Mouse (Mus musculus) C2C12 (cell line): ENCODE measurements at regions not wholly inside any gene's neighbourhood (a gene's known extent, or its start where the extent isn't known, plus 50 kb on each side); places are given as distances from the start of the nearest gene placed in this dataset.

Experiments
- CEBPB ChIP-seq: IDR thresholded peaks from one replicate; pipeline ENCODE4 v1.6.1; 2011; ENCODE audit warnings: low read depth, mild to moderate bottlenecking, control low read depth, moderate library complexity
- CTCF ChIP-seq: IDR thresholded peaks from one replicate; pipeline ENCODE4 v1.5.1; 2011; ENCODE audit not compliant: control insufficient read depth, insufficient read depth, insufficient read length
- FOSL1 ChIP-seq: IDR thresholded peaks from one replicate; pipeline ENCODE4 v1.8.0; 2011; ENCODE audit warnings: mild to moderate bottlenecking, low read length; ENCODE audit not compliant: poor library complexity, insufficient read depth, severe bottlenecking
- MAX ChIP-seq: IDR thresholded peaks from one replicate; pipeline ENCODE4 v1.6.1; 2011; ENCODE audit warnings: mild to moderate bottlenecking, control low read depth
- MYOD1 ChIP-seq: IDR thresholded peaks from one replicate; pipeline ENCODE4 v1.6.1; 2011; ENCODE audit warnings: low read depth; ENCODE audit not compliant: control insufficient read depth, insufficient read length
- MYOG ChIP-seq: IDR thresholded peaks from one replicate; pipeline ENCODE4 v1.6.1; 2011; ENCODE audit not compliant: control insufficient read depth, insufficient read length; ENCODE audit errors: extremely low read depth
- USF1 ChIP-seq: IDR thresholded peaks from one replicate; pipeline ENCODE4 v1.6.1; 2011; ENCODE audit warnings: low read depth, mild to moderate bottlenecking, control low read depth, moderate library complexity

- no peak for TF ChIP-seq CTCF
- no peak for TF ChIP-seq CEBPB
- TF ChIP-seq USF1: no peak
- TF ChIP-seq MAX: no peak
- TF ChIP-seq MYOD1: no peak
- TF ChIP-seq MYOG: no peak
- TF ChIP-seq FOSL1: no peak
Measured at GRCm38 (mm10) chr14:73894844-73895243, 233.8 kb downstream of the Gm21750 start.
